Mouse (Mus musculus): Measurements from ENCODE around the gene Gsk3a.
"Not testable (repeated sequence)": the region's sequence is repeated elsewhere in the genome, so short reads cannot be mapped to it uniquely, and the experiment has no call there.

The Gsk3a gene

GRCm38 (mm10) chr7:25273259-25274241 lies 35.9 kb upstream of the Gsk3a start:
- no peak for DNase-seq (ENCODE audit: low spot score in 2 of 2)

- DNase-seq (ENCODE audit: low spot score in 2 of 2): no peak
Measured at GRCm38 (mm10) chr7:25272445-25273258, 35.0 kb upstream of the Gsk3a start.

- peak in 1 of 2 experiments; percentile 2 for DNase-seq (ENCODE audit: low spot score in 2 of 2)
Measured at GRCm38 (mm10) chr7:25271651-25272444, 34.2 kb upstream of the Gsk3a start.

GRCm38 (mm10) chr7:25270652-25271633 lies 33.3 kb upstream of the Gsk3a start:
- DNase-seq (ENCODE audit: low spot score in 2 of 2): peak in 1 of 2 experiments; percentile 2

- no peak for DNase-seq (ENCODE audit: low spot score in 2 of 2)
Measured at GRCm38 (mm10) chr7:25269545-25270271, 32.1 kb upstream of the Gsk3a start.

- no peak for DNase-seq (ENCODE audit: low spot score in 2 of 2)
Measured at GRCm38 (mm10) chr7:25269029-25269428, 31.4 kb upstream of the Gsk3a start.

- DNase-seq (ENCODE audit: low spot score in 2 of 2): no peak
Measured at GRCm38 (mm10) chr7:25268588-25268987, 30.9 kb upstream of the Gsk3a start.

- peak; percentile 96 to 99 for DNase-seq (ENCODE audit: low spot score in 2 of 2)
Measured at GRCm38 (mm10) chr7:25267751-25268463, 30.3 kb upstream of the Gsk3a start.

- peak; percentile 85 to 97 for DNase-seq (ENCODE audit: low spot score in 2 of 2)
Measured at GRCm38 (mm10) chr7:25267301-25267750, 29.7 kb upstream of the Gsk3a start, which contains the start of gene Cic. Gene Cic (plus strand): TSS chr7:25267704.

GRCm38 (mm10) chr7:25266180-25266962 lies 28.7 kb upstream of the Gsk3a start:
- no peak for DNase-seq (ENCODE audit: low spot score in 2 of 2)

GRCm38 (mm10) chr7:25265743-25266142 lies 28.1 kb upstream of the Gsk3a start:
- DNase-seq (ENCODE audit: low spot score in 2 of 2): not testable (repeated sequence)

- DNase-seq (ENCODE audit: low spot score in 2 of 2): no peak
Measured at GRCm38 (mm10) chr7:25263968-25264870, 26.6 kb upstream of the Gsk3a start.

GRCm38 (mm10) chr7:25261896-25262295 lies 24.2 kb upstream of the Gsk3a start:
- no peak for DNase-seq (ENCODE audit: low spot score in 2 of 2)

GRCm38 (mm10) chr7:25251822-25252221 lies 14.2 kb upstream of the Gsk3a start:
- DNase-seq (ENCODE audit: low spot score in 2 of 2): no peak

GRCm38 (mm10) chr7:25251071-25251791 lies 13.6 kb upstream of the Gsk3a start:
- peak in 1 of 2 experiments; percentile 63 for DNase-seq (ENCODE audit: low spot score in 2 of 2)
